Mouse (Mus musculus) olfactory bulb, adult 2 months (tissue): Measurements from ENCODE around the gene Olfr1176.

Experiments used
- CTCF ChIP-seq: fragments of 200-500 bp; IDR thresholded peaks from 2 replicates; pipeline ENCODE4 v1.5.1; 2012; ENCODE audit warnings: low read depth, mild to moderate bottlenecking, low read length, moderate library complexity; ENCODE audit not compliant: insufficient read depth
- POLR2A ChIP-seq: fragments of 200-500 bp; IDR thresholded peaks from 2 replicates; pipeline ENCODE4 v1.6.1; 2012; ENCODE audit warnings: mild to moderate bottlenecking, low read depth, low read length, moderate library complexity; ENCODE audit not compliant: insufficient read depth

GRCm38 (mm10) chr2:88356304-88356703 lies 19.8 kb downstream of the Olfr1176 start:
- TF ChIP-seq POLR2A (no peak), CTCF (no peak)
